Mouse (Mus musculus) cerebellum, adult 8-10 months (tissue): ENCODE measurements at regions not wholly inside any gene's neighbourhood (a gene's known extent, or its start where the extent isn't known, plus 50 kb on each side); places are given as distances from the start of the nearest gene placed in this dataset.

ENCODE experiments used
- DNase-seq: peaks from one replicate; pipeline ENCODE4 v3.0.0; 2022

DNA sequence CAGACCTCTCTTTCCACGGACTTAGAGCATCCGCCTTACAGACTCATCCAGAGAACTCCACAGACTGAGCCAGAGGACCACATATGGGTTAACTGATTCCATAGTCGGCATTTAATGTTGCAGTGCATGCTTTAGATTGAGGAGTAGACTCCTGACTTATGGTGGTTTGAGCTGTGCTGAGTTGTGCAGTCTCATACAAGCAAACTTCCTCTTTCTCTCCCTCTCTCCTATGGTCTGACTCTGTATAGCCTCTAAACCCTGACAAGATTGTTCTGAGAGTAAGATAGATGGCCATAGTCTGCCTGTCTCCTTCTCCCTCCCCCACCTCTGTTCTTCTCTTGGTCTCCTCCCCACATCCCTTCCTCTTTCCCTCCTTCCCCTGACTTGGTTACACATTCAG is 616.0 kb downstream of the Ryr2 start:
- DNase-seq = no peak

DNA sequence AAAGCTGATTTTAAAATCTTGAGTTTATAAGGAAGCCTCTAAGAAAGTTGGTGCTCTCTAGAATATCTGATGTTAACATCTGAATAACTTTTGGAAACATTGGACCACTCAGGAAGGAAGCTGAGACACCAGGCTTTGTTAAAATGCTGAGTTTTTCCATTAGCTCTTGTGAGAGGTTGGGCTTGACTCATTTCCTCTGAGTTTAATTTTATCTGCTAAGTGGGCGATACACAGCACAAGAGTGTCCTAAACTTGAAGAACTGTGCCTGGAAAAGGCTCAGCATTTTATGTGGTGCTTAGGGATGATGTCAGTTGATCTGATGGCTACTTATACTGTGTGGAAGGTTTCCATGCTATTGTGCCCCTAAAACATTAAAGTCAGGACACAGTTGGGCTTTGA is 623.6 kb downstream of the Ryr2 start:
- DNase-seq = no peak

DNA sequence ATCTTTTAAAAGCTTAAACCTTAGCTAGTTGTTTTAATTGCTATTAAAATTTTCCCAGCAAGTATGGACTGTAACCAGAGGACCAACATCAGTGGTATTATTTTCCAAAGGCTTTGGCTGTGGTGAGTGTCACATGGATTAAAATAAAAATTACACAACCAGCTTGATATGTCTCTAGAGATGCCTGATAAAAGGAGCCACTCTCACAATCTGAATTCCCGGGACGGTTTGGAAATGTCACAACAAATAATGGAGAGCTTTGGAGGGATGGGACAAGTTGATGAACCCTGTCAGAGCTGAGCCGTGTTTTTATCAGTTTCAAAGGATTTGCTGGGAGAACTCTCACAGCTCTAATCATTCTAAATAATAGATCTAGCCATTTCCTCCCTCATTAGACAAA is 624.0 kb downstream of the Ryr2 start:
- DNase-seq = no peak

DNA sequence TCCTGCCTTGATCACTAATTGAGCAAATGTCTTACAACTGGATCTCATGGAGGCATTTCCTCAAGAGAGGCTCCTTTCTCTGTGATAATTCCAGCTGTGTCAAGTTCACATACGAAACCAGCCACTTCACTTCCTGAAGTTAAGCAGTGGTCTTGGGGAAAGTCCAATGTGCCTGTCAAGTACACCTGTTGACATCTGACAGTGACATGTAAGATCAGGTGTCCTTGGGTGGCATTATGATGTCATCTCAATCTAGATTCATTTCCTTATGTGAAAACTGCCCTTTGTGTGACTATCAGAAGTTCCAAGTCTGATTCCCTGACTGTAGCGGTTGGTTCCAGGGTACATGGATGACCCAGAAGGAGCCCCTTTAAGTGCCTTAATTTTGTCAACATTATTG is 646.5 kb downstream of the Ryr2 start:
- no peak for DNase-seq

DNA sequence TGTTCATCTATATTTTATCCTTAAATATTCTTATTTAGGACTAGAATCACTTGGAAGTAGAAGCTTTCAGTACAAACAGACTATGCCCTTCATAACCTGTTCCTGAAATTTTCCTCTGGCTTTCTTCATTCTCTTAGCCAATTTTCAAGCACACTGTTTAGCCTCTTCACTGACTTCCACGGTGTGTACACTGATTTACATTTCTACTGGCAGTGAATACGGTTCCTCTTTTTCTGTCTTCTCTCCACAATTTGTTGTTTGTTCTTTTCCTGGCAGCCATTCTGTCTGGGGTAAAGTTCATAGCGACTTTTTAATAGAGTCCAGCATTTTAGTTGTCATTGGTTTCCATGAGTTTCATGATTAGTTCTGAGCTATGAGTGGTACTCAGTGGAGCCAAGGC is 651.6 kb downstream of the Ryr2 start:
- no peak for DNase-seq

DNA sequence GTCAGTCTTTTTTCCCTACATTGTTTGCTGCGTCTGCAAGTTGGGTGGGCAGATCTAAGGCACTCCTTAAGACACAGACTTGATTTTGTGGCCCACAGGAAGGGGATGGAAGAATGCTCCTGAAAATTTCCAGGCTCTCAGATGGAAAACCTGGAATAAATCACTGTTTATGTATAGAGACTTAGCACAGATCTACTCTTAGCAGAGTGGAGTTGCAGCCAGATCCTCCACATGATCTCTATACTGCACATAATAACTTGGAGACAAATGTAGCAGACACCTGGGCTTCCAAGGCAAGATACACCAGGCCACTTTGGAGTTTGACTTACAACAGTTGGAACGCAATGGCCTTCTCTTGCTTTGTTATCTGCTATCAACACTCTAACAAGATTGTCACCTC is 654.3 kb downstream of the Ryr2 start:
- no peak for DNase-seq

DNA sequence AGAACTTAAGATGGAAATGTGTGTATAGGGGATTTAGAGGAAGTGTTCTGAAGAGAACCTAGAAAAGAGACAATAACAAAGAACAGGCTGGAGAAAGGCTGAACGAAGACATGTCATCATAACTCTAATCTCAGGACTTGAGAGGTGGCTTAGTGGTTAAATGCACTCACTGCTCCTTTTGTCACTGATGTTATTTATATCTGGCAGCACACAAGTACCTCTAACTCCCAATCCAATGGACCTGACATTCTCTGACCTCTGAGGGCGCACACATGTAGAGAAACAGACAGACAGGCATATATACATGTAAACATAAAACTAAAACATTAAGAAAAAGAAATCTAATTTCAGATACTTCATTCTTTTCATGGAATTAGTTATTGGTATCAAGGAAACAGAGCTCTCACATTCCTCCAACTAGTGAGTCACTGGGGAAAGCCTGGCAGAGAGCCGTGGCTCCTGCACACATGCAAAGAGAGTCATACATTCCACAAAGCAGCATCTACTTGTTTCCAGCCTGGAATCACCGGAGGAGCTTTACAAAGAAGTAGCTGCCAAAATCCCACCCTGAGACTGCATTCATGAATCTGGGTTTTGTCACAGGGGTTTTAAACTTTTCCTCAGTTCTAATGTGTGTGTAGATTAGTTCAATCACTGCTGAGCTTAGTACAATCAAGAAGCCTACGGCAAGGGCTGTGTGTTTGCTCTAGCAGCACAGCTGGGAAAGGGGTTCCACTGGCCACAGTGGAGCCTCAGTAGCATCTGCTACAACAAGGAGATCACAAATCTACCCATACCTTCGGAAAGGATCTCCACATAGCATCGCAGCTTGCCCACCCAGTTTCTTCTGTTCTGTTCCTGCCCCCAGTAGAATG is 674.0 kb downstream of the Ryr2 start:
- no peak for DNase-seq

DNA sequence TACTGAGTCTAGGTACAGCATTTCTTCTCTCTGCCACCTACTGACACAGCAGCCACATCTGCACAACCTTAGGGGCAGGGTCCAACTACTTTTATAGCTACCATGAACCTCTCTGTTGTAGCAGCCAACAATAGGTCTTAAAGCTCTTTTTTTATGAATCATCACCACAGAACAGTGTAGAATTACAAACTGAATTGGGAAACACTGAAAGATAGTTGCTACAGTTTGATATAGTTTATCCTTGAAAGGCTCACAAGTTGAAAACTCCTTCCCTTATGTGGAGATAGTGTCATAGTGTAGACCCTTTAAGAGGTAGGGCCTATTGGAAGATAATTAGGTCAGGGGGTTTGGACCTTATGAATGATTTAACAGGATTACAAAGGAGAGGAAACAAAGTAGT is 679.9 kb downstream of the Ryr2 start:
- no peak for DNase-seq

DNA sequence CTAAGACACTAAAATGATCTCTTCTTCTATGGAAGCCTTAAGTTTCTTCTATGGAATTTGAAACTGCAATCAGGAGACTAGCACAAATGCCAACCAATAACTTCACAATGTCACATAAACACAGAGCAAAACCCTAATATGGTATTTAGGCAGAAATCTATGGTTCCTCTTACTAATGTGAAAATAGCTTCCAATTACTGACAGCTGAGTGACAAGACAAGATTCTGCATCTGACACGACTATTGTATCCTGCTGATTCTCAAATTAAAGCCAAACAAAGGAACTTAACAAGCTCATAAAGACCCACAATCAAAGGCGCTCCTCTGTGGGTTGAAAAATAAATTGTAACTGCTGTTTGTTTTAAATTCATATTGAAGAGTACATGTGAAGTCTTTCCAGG is 714.7 kb downstream of the Ryr2 start:
- no peak for DNase-seq

DNA sequence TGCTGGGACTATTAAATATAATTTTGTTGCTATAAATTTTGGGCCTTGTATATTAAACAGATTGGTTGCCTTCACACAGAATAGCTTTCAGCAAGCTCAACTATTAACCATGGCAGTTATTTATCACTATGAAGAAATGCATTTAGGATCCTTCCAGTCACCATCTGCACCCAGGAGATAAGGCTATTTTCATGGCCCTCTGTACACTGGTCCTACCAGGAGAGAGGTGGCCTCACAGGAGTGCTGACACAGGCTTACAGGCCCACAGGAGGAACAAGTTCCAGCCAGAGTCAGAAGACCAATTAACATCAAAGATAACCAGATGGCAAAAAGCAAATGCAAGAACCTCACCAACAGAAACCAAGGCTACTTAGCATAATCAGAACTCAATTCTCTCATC is 731.3 kb downstream of the Ryr2 start:
- no peak for DNase-seq

DNA sequence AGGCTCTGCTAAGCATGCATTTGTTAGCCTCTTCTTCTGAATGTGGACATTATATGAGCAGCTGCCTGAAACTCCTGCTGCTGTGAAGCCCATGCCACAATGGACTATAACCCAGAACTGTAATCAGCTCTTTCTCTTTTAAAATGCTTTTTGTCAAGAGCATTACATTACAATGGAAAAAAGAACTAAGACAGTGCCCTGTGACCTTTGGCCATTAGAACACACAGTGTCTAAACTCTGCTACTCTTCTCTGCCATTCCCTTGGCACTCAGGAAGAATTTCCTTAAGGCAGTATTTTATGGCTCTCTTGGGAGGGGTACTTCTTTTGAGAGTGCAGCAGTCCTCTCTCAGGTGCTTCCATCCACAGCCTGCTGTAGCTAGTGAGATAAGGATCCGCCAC is 737.3 kb downstream of the Ryr2 start:
- no peak for DNase-seq

DNA sequence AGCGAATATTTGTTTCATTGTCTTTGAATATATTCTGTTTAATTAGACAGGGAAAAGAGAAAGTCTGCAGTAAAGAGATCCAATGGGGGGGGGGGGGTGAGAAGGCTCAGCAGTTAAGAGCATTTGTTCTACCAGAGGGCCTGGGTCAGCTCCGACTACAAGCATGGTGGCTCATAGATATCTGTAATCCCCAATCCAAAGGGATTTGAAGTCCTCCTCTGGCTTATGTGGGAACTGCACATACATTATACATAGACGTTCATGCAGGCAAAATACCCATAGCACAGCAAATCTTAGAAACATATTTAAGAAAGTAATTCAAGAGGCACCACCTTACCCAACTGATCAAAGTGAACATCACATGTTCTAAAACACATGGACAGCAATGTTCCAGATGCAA is 743.9 kb downstream of the Ryr2 start:
- DNase-seq = no peak

DNA sequence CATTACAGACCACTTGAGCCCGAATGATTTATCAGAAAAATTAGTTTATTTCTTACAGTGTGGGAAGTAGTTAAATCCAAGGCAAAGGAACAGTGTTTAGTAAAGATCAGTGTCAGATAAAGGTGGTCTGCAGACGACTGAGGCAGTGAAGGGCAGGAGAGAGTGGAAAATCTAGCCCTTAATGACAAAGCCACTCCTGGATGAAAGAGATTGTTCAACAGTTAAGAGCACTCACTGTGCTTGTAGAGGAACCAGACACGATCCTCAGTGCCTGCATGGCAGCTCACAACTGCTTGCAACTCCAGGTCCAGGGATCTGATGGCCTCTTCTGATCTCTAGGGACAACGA is 758.3 kb downstream of the Ryr2 start:
- no peak for DNase-seq

DNA sequence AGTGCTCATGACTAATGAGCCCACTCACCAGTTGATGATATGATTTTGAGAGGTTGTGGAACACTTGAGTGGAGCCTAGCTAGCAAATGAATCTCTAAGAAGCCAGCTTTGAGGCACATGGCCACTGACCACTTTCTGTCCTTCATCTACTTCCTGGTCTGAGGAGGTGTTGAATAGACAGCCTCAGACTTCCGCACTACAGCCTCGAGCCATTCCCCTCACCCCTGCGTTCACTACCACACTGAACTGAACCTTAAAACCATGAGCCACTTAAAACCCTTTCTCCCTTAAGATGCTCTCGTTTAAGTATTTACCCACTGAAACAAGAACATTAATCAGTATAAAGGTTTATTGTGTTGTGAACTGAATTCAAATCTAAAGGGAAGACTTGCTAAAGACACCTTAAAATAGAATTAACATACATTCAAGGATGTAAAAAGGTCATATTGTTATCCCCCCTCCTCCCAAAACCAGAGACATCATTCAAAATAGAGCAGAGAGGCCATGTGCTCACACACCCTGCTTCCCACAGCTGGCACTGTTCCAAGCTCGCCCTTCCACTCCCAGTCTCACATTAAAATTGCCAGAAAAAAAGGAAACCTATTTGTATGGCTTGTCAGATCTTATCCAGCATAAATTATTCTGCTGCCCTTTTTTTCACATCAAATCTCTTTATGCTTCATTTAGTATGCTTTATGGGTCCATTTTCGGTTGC is 758.8 kb downstream of the Ryr2 start:
- DNase-seq = no peak

DNA sequence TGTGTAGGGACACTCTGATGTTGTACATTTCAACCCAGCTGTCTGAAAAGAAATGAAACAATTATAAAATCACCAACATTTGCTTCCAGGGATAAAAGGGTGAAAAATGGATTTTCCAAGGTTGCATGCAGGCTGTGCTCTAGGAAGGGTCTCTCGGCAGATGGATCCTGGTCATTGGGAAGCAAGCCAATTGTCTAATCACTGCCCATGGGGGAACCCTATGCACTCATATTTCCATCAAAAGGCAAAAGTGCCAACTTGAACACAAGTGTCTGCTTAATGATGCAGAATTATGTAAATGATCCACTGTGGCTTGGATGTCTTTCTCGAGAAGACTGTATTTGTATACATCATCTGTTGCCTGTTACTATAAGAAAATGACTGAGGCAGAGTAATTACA is 762.2 kb downstream of the Ryr2 start:
- DNase-seq = no peak

DNA sequence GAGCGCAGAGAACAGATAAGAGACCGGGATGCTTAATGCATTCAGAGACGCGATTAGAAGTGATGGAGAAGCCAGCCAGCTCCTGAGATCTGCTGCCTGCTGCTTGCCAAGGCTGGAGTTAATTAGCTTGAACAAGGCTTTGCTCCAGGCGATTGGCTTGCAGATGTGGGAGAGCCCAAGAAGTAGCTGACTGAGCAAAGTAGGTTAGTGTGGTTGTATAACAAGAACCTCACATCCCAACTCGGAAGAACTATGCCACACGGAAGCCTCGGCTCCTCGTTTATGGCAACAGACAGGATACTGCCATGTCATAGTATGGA is 768.5 kb downstream of the Ryr2 start:
- DNase-seq = no peak

DNA sequence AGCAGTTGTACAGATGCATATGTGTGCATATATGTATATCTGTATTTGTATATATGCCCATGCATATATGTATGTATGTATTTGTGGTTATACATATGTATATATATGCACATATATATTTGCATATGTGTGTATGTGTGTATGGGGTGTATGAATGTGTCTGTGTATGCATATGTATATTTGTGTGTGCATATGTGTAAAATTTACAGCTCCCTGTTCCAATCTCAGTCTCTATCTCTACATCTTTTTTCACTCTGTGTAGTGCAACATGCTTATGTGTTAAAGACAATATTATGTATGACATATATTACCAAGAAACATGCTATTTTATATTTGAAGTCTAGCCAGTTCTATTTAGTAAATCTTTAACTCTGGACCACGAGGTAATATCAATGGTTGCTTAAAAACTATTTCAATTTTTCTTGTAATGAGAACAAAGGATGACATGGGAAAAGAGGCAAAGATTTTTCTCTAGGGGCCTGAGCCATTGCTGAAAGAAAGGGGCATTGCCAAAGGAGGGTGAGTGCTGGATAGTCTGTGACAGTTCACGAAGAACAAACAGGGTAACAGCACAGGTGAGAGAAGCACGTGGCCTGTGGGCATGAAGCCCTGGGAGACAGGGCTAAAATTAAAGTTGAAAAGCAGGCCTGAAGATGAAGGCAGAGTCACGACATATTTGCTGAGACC is 769.0 kb downstream of the Ryr2 start:
- no peak for DNase-seq

DNA sequence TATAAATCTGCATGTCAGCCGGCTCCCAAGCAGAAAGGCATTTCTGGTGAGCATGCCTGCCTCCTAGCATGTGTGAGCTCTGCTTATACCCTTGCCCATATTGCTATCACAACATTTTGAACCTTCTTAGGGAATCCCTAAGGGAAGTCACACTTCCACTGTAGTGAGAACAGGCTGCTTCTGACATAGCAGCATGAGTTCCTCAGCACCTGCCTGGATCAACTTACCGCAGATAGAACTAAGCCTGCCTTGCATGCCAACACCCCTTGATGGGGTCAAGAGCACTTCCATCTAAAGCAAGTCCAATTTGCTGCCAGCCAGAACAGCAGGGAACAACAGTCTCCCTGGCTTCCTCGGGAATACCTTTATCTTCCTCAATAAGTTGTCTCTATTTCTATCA is 769.8 kb downstream of the Ryr2 start:
- DNase-seq = no peak

DNA sequence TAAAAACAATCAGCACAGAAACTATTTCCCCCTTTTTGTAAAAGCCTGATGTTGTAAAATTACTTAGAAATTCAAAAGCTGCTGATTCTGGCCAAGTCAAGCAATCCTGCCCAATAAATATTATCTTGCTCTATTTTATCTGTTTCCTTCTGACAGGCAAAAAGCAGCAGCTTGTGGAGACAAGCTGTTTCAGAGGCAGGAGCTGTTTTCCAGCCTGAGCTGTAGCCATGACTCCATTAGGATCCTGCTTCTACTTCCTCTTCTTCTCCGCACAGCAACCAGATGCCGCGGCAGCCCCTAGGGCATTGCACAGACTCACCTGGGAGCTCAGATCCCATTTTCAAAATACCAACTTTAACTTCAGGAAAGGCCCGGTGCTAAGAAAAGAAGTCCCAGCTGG is 774.8 kb downstream of the Ryr2 start:
- no peak for DNase-seq

DNA sequence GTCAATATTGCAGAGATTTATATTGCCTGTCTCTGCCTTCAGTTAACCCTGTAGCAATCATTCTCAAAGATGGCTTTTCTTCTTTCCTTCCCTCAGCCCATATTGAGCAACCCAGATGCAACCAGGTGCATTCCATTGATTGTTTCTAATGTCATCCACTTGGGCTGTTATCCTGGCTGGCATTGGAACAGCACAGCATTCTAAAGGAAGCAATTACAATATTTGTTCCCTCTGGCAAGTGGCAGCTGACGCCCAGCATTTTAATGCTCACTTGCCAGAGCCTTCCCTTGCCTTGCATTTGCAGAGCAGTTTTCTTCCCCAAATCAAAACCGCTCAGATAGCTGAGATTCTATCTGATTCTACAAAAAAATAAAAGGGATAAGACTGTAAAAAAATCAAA is 798.0 kb downstream of the Ryr2 start:
- no peak for DNase-seq

DNA sequence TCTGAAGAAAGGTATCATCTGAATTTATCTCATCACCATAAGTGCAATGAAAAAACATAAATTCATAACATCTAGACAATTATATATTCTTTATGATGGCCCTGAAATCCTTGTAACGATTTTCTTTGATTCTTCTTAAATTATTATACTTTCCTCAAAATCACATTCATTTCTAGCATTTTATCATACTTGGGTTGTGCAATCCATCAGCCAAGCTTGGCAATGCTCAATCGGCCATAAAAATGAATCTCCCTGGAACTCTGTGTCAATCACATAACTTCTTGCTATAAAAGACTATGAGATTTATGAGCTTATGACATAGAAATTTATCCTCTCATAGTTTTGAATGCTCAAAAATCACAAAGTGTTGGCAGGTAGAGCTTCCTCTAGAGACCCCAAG is 811.3 kb downstream of the Ryr2 start:
- DNase-seq = no peak

DNA sequence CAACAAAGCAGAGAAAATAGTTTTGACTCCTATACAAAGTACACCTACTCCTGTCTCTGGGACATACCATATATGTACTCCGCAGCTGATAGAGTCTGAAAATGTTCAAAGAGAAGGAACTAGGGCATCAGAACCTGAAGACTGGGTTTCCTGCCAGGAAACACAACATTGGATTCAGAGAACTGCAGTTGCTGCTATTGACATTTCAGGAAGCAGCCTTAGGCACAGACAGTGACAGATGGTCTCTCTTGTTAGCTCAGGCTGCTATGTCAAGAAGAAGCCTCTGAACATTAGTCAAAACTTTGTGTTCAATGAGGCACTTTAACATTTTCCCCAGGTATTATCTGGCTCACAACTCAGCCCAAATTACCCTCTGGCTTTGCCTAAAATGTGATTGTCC is 812.1 kb downstream of the Ryr2 start:
- no peak for DNase-seq

DNA sequence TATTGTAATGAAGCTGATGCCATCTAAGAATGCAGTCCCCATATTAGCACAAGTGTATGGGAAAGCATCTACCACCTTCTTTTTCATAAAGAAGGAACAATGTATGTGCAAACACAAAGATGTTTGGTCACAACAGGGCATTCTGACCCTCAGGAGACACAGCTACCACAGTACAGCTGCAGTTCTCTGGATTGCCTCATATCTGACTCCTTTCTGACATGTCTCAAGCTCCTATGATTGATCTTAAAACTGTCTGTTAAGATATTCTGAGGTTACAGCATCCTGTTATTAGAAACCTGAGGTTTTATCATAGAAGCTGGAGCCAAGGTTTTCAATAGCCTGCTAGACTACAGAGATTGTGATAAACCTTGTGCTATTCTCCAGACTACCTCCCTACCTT is 813.0 kb downstream of the Ryr2 start:
- no peak for DNase-seq

DNA sequence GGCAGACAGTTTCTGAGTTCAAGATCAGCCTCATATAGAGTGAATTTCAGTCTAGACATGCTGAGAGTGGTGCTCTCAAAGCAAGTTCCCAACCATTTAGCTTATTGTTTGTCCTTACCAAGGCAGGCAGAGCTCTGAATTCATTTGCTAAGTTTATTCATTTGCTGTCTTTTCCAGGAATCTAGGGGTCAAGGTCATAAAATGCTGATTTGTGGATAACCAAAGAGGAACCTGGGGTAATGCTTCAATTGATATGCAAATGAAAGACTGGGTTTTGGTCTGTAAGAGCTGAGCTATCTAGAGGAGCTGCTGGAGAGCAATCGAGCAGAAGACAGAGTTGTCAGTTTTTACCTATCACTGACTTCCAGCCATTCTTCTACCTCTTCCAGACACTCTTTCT is 832.8 kb downstream of the Ryr2 start:
- no peak for DNase-seq
